Mouse (Mus musculus) CH12.LX (cell line): ENCODE results near the gene Eri3. TPM values are rescaled to one million over a fixed set of nuclear protein-coding genes. Genes with fewer than 3 reads are reported as not detected.

Source experiments
- DNase-seq: peaks from one replicate; pipeline ENCODE4 v3.0.0-alpha.2; 2013; ENCODE audit errors: extremely low read depth
- H3K27ac ChIP-seq: 2 replicates; pipeline ENCODE4 v1.5.1; 2012; ENCODE audit warnings: low read depth, mild to moderate bottlenecking, control low read depth, moderate library complexity; ENCODE audit not compliant: insufficient read depth
- H3K27me3 ChIP-seq: replicated peaks from 2 replicates; pipeline ENCODE3; 2012; ENCODE audit warnings: inconsistent platforms
- H3K36me3 ChIP-seq, 2 experiments: replicated peaks in 1 of 2; 2 replicates each; pipeline versions ENCODE3 to v1.6.1; 2012; ENCODE audit warnings: inconsistent platforms in 1 of 2, low read length in 1 of 2, mild to moderate bottlenecking in 1 of 2, mixed read lengths in 1 of 2, moderate library complexity in 1 of 2; ENCODE audit not compliant: control insufficient read depth in 1 of 2, insufficient read depth in 1 of 2
- H3K4me1 ChIP-seq, 2 experiments: 2 replicates each; pipeline ENCODE4 v1.6.1; 2012; ENCODE audit warnings: inconsistent platforms in 1 of 2, moderate library complexity in 1 of 2; ENCODE audit not compliant: insufficient read depth in 2 of 2, control insufficient read depth in 1 of 2
- H3K4me2 ChIP-seq: 2 replicates; pipeline ENCODE4 v1.6.1; 2012; ENCODE audit warnings: low read depth, mild to moderate bottlenecking, control low read depth; ENCODE audit not compliant: poor library complexity, insufficient read depth, severe bottlenecking
- H3K4me3 ChIP-seq, 3 experiments: fragments of 150-350 bp in 1 of 3; sonication (generic) in 1 of 3; replicated peaks in 1 of 3; 2 replicates each; pipeline versions ENCODE3 to v1.5.1; 2011 to 2012; ENCODE audit warnings: low read depth in 2 of 3, low read length in 2 of 3, mild to moderate bottlenecking in 2 of 3, moderate library complexity in 2 of 3, control low read depth in 1 of 3, improper control_type of control experiment in 1 of 3, inconsistent platforms in 1 of 3, mixed read lengths in 1 of 3; ENCODE audit not compliant: poor library complexity in 1 of 3
- H3K79me2 ChIP-seq: replicated peaks from 2 replicates; pipeline ENCODE4 v1.6.1; 2012; ENCODE audit warnings: mild to moderate bottlenecking, moderate library complexity; ENCODE audit not compliant: control insufficient read depth, poor library complexity, insufficient read depth, severe bottlenecking; ENCODE audit errors: extremely low read depth
- H3K9ac ChIP-seq: 2 replicates; pipeline ENCODE4 v1.6.1; 2012; ENCODE audit warnings: low read depth, mild to moderate bottlenecking, control low read depth, moderate library complexity; ENCODE audit not compliant: insufficient read depth
- H3K9me3 ChIP-seq: replicated peaks from 2 replicates; pipeline ENCODE3; 2012; ENCODE audit warnings: low read length, inconsistent platforms, mixed read lengths
- BHLHE40 ChIP-seq: IDR thresholded peaks from 2 replicates; pipeline ENCODE4 v1.6.1; 2011; ENCODE audit warnings: mild to moderate bottlenecking, low read depth, low read length, improper control_type of control experiment
- CTCF ChIP-seq, 2 experiments: IDR thresholded peaks in 1 of 2; conservative IDR thresholded peaks in 1 of 2; 2 replicates each; pipeline ENCODE4 v1.5.1; 2011 to 2012; ENCODE audit warnings: low read depth in 2 of 2, low read length in 2 of 2, improper control_type of control experiment in 1 of 2, inconsistent platforms in 1 of 2, mild to moderate bottlenecking in 1 of 2, moderate library complexity in 1 of 2
- GABPA ChIP-seq: IDR thresholded peaks from 2 replicates; pipeline ENCODE4 v1.6.1; 2012; ENCODE audit warnings: low read depth, low read length, improper control_type of control experiment, inconsistent platforms; ENCODE audit not compliant: insufficient replicate concordance
- IRF4 ChIP-seq: IDR thresholded peaks from 2 replicates; pipeline ENCODE4 v1.6.1; 2014; ENCODE audit warnings: low read depth, mild to moderate bottlenecking, inconsistent platforms, low read length, improper control_type of control experiment
- JUN ChIP-seq: IDR thresholded peaks from 2 replicates; pipeline ENCODE4 v1.6.1; 2011; ENCODE audit warnings: low read depth, mild to moderate bottlenecking, low read length, improper control_type of control experiment, moderate library complexity; ENCODE audit not compliant: insufficient read depth
- KAT2A ChIP-seq: IDR thresholded peaks from 2 replicates; pipeline ENCODE4 v1.6.1; 2012; ENCODE audit warnings: low read length, improper control_type of control experiment, inconsistent platforms; ENCODE audit not compliant: insufficient replicate concordance
- MAFK ChIP-seq: IDR thresholded peaks from 2 replicates; pipeline ENCODE4 v1.6.1; 2011; ENCODE audit warnings: low read length, improper control_type of control experiment; ENCODE audit not compliant: insufficient replicate concordance
- MAZ ChIP-seq: IDR thresholded peaks from 2 replicates; pipeline ENCODE4 v1.6.1; 2012; ENCODE audit warnings: low read depth, mild to moderate bottlenecking, inconsistent platforms, low read length, improper control_type of control experiment, moderate library complexity
- MYC ChIP-seq: IDR thresholded peaks from 2 replicates; pipeline ENCODE4 v1.6.1; 2011; ENCODE audit warnings: low read depth, mild to moderate bottlenecking, improper control_type of control experiment, low read length
- NELFE ChIP-seq: IDR thresholded peaks from 2 replicates; pipeline ENCODE4 v1.6.1; 2011; ENCODE audit warnings: low read depth, low read length, improper control_type of control experiment
- SMC3 ChIP-seq: IDR thresholded peaks from 2 replicates; pipeline ENCODE4 v1.6.1; 2011; ENCODE audit warnings: low read depth, low read length, improper control_type of control experiment
- TBP ChIP-seq: conservative IDR thresholded peaks from 2 replicates; pipeline ENCODE4 v1.6.1; 2011; ENCODE audit warnings: low read depth, low read length, improper control_type of control experiment
- USF2 ChIP-seq: conservative IDR thresholded peaks from 2 replicates; pipeline ENCODE4 v1.6.1; 2011; ENCODE audit warnings: low read depth, low read length, improper control_type of control experiment
- ZMIZ1 ChIP-seq: IDR thresholded peaks from 2 replicates; pipeline ENCODE4 v1.6.1; 2012; ENCODE audit warnings: low read depth, mild to moderate bottlenecking, inconsistent platforms, low read length, improper control_type of control experiment
- ZNF384 ChIP-seq: IDR thresholded peaks from 2 replicates; pipeline ENCODE4 v1.6.1; 2012; ENCODE audit warnings: low read depth, low read length, improper control_type of control experiment, inconsistent platforms
- dilution Hi-C: fragments of 300-500 bp; cut with MboI; formaldehyde crosslinking; loops from 2 replicates; pipeline ENCODE4 v1.14.3; 2020; ENCODE audit warnings: low sequenced_read_pairs; ENCODE audit not compliant: extremely low pct_unique_long_range_greater_than_20kb, extremely low pct_ligation_motif_present
- in situ Hi-C: fragments of 300-500 bp; cut with MboI; formaldehyde crosslinking; loops from 3 replicates; pipeline ENCODE4 v1.14.3; 2019; ENCODE audit warnings: low sequenced_read_pairs, low pct_ligation_motif_present, low pct_unique_long_range_greater_than_20kb, mixed read lengths
- polyA plus RNA-seq: library from polyadenylated mRNA; unstranded; fragments of >175 nt; gene quantifications from 2 replicates; pipeline ENCODE4 v1.2.1, GENCODE M21; 2012; ENCODE audit warnings: low read depth; ENCODE audit not compliant: insufficient read length
- total RNA-seq, 2 experiments: library from RNA; depleted of rRNA; stranded (reverse); fragments of 300-350 nt in 1 of 2; fragments of >200 nt in 1 of 2; gene quantifications; 2 replicates each; pipeline ENCODE4 v1.2.3; 2012 to 2014

Eri3 gene
- total and polyA plus RNA-seq, 3 experiments: 31.2 to 38.0 (median 31.9) TPM

GRCm38 (mm10) chr4:117613153-117613773 lies 63.1 kb downstream of the Eri3 start:
- in situ Hi-C loops: no loop called here
- no peaks in the 10 kb centered on the region for H3K9me3 ChIP-seq
- H3K9ac ChIP-seq: no peak overlapping the region
- no peak overlapping the region for H3K27ac ChIP-seq
- TF ChIP-seq TBP (no peak), JUN (no peak), IRF4 (no peak), ZMIZ1 (no peak), NELFE (no peak), BHLHE40 (no peak), MYC (no peak)
- TF ChIP-seq, all 38 proteins: peak for 0
- Histone ChIP-seq H3K27me3 (no peaks in the 10 kb centered on the region), H3K4me3 (no peak overlapping the region), H3K36me3 (peaks cover 40 to 89% of the 10 kb centered on the region in 2 experiments), H3K4me2 (no peak overlapping the region), H3K4me1 (no peaks in the 10 kb centered on the region), H3K79me2 (no peaks in the 10 kb centered on the region)
- dilution Hi-C loops: no loop called here
- DNase-seq: no peak

GRCm38 (mm10) chr4:117616600-117616999 lies 66.4 kb downstream of the Eri3 start:
- DNase-seq: no peak
- Histone ChIP-seq H3K4me2 (no peak overlapping the region), H3K36me3 (peaks cover 33 to 85% of the 10 kb centered on the region in 2 experiments), H3K79me2 (no peaks in the 10 kb centered on the region), H3K4me1 (no peaks in the 10 kb centered on the region), H3K9me3 (no peaks in the 10 kb centered on the region), H3K27me3 (no peaks in the 10 kb centered on the region), H3K27ac (no peak overlapping the region), H3K9ac (no peak overlapping the region), H3K4me3 (no peak overlapping the region)
- dilution Hi-C loops (no loop called here), in situ Hi-C loops (no loop called here)
- no peak for TF ChIP-seq SMC3

- Histone ChIP-seq H3K9me3 (no peaks in the 10 kb centered on the region), H3K79me2 (no peaks in the 10 kb centered on the region), H3K27ac (no peak overlapping the region), H3K4me3 (no peak overlapping the region), H3K27me3 (no peaks in the 10 kb centered on the region), H3K9ac (no peak overlapping the region), H3K4me2 (no peak overlapping the region), H3K36me3 (peaks cover 4 to 82% of the 10 kb centered on the region in 2 experiments), H3K4me1 (no peaks in the 10 kb centered on the region)
- DNase-seq: no peak
- dilution Hi-C loops: no loop called here
- in situ Hi-C loops: no loop called here
- TF ChIP-seq MYC (no peak), MAFK (no peak), USF2 (no peak), MAZ (no peak), GABPA (no peak), ZNF384 (no peak), TBP (no peak), KAT2A (no peak), JUN (no peak), CTCF (conservative IDR thresholded peaks at IDR 0.05 in 1 of 2, IDR thresholded peaks at IDR 0.05 in 1 of 2; ENCODE audit: low read depth in 2 of 2, low read length in 2 of 2) (no peak)
Measured at GRCm38 (mm10) chr4:117622270-117622669, 72.1 kb downstream of the Eri3 start.
